Mouse (Mus musculus) bone marrow, adult 2 months (tissue): ENCODE results near the gene Armh3. TPM values are rescaled to one million over a fixed set of nuclear protein-coding genes. Genes with fewer than 3 reads are reported as not detected.
A peak's percentile ranks its signal among the peaks of the same experiment; 100 is the strongest.

Experiments
- H3K27ac ChIP-seq: fragments of 200-500 bp; 2 replicates; pipeline ENCODE4 v1.5.1; 2012; ENCODE audit warnings: low read depth, mild to moderate bottlenecking, control low read depth, inconsistent platforms, low read length; ENCODE audit not compliant: control insufficient read depth, poor library complexity, insufficient read depth
- H3K4me1 ChIP-seq: fragments of 200-500 bp; 2 replicates; pipeline ENCODE4 v1.6.1; 2011; ENCODE audit warnings: low read length; ENCODE audit not compliant: control insufficient read depth, insufficient read depth
- H3K4me3 ChIP-seq: fragments of 200-500 bp; replicated peaks from 2 replicates; pipeline ENCODE3; 2011; ENCODE audit warnings: mild to moderate bottlenecking, low read depth, low read length, control low read depth; ENCODE audit not compliant: control insufficient read depth
- CTCF ChIP-seq: fragments of 200-500 bp; IDR thresholded peaks from 2 replicates; pipeline ENCODE4 v1.5.1; 2011; ENCODE audit warnings: low read length, control low read depth; ENCODE audit not compliant: control insufficient read depth, insufficient read depth
- POLR2A ChIP-seq: fragments of 200-500 bp; IDR thresholded peaks from 2 replicates; pipeline ENCODE4 v1.6.1; 2011; ENCODE audit warnings: low read depth, mild to moderate bottlenecking, control low read depth, low read length, borderline replicate concordance; ENCODE audit not compliant: control insufficient read depth
- WGBS: fragments of 180-500 bp; shearing (Covaris S2); methylation state at CpG from one replicate; pipeline ENCODE4 v1.1.7; 2018; 5-methylcytosine and 5-hydroxymethylcytosine counted together
- polyA plus RNA-seq: library from polyadenylated mRNA; stranded (reverse); fragments of >200 nt; gene quantifications from 2 replicates; pipeline ENCODE4 v1.2.4, GENCODE M21; 2011; ENCODE audit warnings: low replicate concordance; ENCODE audit not compliant: missing spikeins, insufficient read depth, insufficient read length

Armh3 gene
- polyA plus RNA-seq, 1 experiment, result 5.3 TPM

- Histone ChIP-seq H3K4me1 (peaks cover 3% of the 10 kb centered on the region), H3K27ac (no peak overlapping the region), H3K4me3 (no peak overlapping the region)
- 64% methylated on average over 3 of the region's 3 CpGs for WGBS
- TF ChIP-seq CTCF, result no peak
- TF ChIP-seq POLR2A, result no peak
These were observed 154.1 kb downstream of the Armh3 start for GRCm38 (mm10) chr19:45844209-45844608.

- WGBS, result 5% methylated on average over 10 of the region's 10 CpGs
- Histone ChIP-seq H3K4me1 (peaks cover 3% of the 10 kb centered on the region), H3K4me3 (peak overlapping the region; percentile 23), H3K27ac (no peak overlapping the region)
- TF ChIP-seq CTCF, result no peak
- TF ChIP-seq POLR2A, result no peak
These were observed 154.9 kb downstream of the Armh3 start for GRCm38 (mm10) chr19:45843424-45843823.

- 59% methylated on average over 12 of the region's 12 CpGs for whole genome bisulfite sequencing
- H3K4me1 ChIP-seq, result no peaks in the 10 kb centered on the region
- no peak for TF ChIP-seq CTCF
- TF ChIP-seq POLR2A, result no peak
These were observed 161.0 kb downstream of the Armh3 start for GRCm38 (mm10) chr19:45837050-45837994.

GRCm38 (mm10) chr19:45835490-45835889 lies 162.8 kb downstream of the Armh3 start:
- 74% methylated on average over 10 of the region's 10 CpGs for WGBS
- TF ChIP-seq POLR2A, result no peak
- TF ChIP-seq CTCF, result no peak
- Histone ChIP-seq H3K27ac (no peak overlapping the region), H3K4me1 (no peaks in the 10 kb centered on the region), H3K4me3 (no peak overlapping the region)

More at GRCm38 (mm10) chr19:45837050-45837994, 161.0 kb downstream of the Armh3 start:
- Histone ChIP-seq H3K27ac (no peak overlapping the region), H3K4me3 (no peak overlapping the region)

- no peak for TF ChIP-seq POLR2A
- Histone ChIP-seq H3K27ac (no peak overlapping the region), H3K4me3 (no peak overlapping the region), H3K4me1 (no peaks in the 10 kb centered on the region)
- 75% methylated on average over 10 of the region's 10 CpGs for WGBS
These were observed 164.6 kb downstream of the Armh3 start for GRCm38 (mm10) chr19:45833665-45834064.

- TF ChIP-seq CTCF (no peak), POLR2A (no peak)
These were observed 167.6 kb downstream of the Armh3 start for GRCm38 (mm10) chr19:45830679-45831078.

GRCm38 (mm10) chr19:45827736-45828135 lies 170.6 kb downstream of the Armh3 start:
- TF ChIP-seq CTCF, result no peak
- no peak for TF ChIP-seq POLR2A
- no peak overlapping the region for H3K4me3 ChIP-seq
- no peaks in the 10 kb centered on the region for H3K4me1 ChIP-seq
- 86% methylated on average over 3 of the region's 3 CpGs for WGBS
- H3K27ac ChIP-seq, result no peak overlapping the region

More at GRCm38 (mm10) chr19:45830679-45831078, 167.6 kb downstream of the Armh3 start:
- Histone ChIP-seq H3K4me3 (no peak overlapping the region), H3K27ac (no peak overlapping the region), H3K4me1 (no peaks in the 10 kb centered on the region)
- 34% methylated on average over 2 of the region's 2 CpGs for WGBS

- Histone ChIP-seq H3K4me3 (no peak overlapping the region), H3K4me1 (no peaks in the 10 kb centered on the region), H3K27ac (no peak overlapping the region)
- 85% methylated on average over 5 of the region's 5 CpGs for WGBS
- TF ChIP-seq CTCF (no peak), POLR2A (no peak)
These were observed 171.2 kb downstream of the Armh3 start for GRCm38 (mm10) chr19:45827125-45827524.
